ENCODE assay signal across 8 mouse cellular contexts in genomic region chr16:37684634-37685441, GRCm38 (mm10). TPM values are rescaled to one million over a fixed set of nuclear protein-coding genes. Genes with fewer than 3 reads are reported as not detected.
DNase-seq lines count a peak whose midpoint lies in the region; ATAC-seq and TF ChIP-seq lines count a peak whose summit lies in the region.

No protein-coding gene starts in this region.

- no peaks in the 10 kb centered on the region for H3K27me3 ChIP-seq in ES-Bruce4 (ENCODE audit: control insufficient read depth, insufficient read depth, low read length, poor library complexity, severe bottlenecking)
- no peaks in the 10 kb centered on the region for H3K27me3 ChIP-seq in forebrain, embryonic 11.5 days (ENCODE audit: control insufficient read depth, insufficient read depth, low read length)
- H3K27me3 ChIP-seq in heart, postnatal 0 days (ENCODE audit: control insufficient read depth, insufficient read depth, low read length): no peaks in the 10 kb centered on the region

- H3K27ac ChIP-seq in ES-Bruce4 (ENCODE audit: insufficient read depth, low read length): peak overlapping the region; percentile 80; the same call in 1 of the 2 replicates
- peak overlapping the region; percentile 75 for H3K27ac ChIP-seq in forebrain, embryonic 11.5 days (ENCODE audit: low read depth, low read length)
- H3K27ac ChIP-seq in heart, postnatal 0 days (ENCODE audit: low read depth): peak overlapping the region; percentile 82

- H3K4me1 ChIP-seq in ES-Bruce4 (ENCODE audit: control insufficient read depth, insufficient read depth, low read length): peaks cover 4% of the 10 kb centered on the region
- H3K4me1 ChIP-seq in forebrain, embryonic 11.5 days (replicated peaks; ENCODE audit: control insufficient read depth, insufficient read depth, low read length): peaks cover 18% of the 10 kb centered on the region
- H3K4me1 ChIP-seq in heart, postnatal 0 days (ENCODE audit: control insufficient read depth, insufficient read depth): peaks cover 31% of the 10 kb centered on the region

- peak; percentile 70 for TF ChIP-seq CTCF in ES-Bruce4 (IDR thresholded peaks at IDR 0.05; ENCODE audit: low read depth, low read length)
- TF ChIP-seq CTCF in heart, postnatal 0 days (IDR thresholded peaks at IDR 0.05; ENCODE audit: low read depth): peak; percentile 87

- no peak for TF ChIP-seq EP300 in ES-Bruce4 (IDR thresholded peaks at IDR 0.05; ENCODE audit: insufficient read depth, low read depth, low read length)
- TF ChIP-seq EP300 in heart, postnatal 0 days (IDR thresholded peaks at IDR 0.05; ENCODE audit: low read depth): peak; percentile 61

- WGBS in forebrain, embryonic 11.5 days: 2% methylated on average over 25 of the region's 25 CpGs
- WGBS in heart, postnatal 0 days: 2% methylated on average over 25 of the region's 25 CpGs

- H3K36me3 ChIP-seq in ES-Bruce4 (ENCODE audit: control insufficient read depth, insufficient read depth, low read length, poor library complexity, severe bottlenecking): no peaks in the 10 kb centered on the region
- H3K36me3 ChIP-seq in forebrain, embryonic 11.5 days (ENCODE audit: control insufficient read depth, insufficient read depth, low read length): no peaks in the 10 kb centered on the region
- no peaks in the 10 kb centered on the region for H3K36me3 ChIP-seq in heart, postnatal 0 days (replicated peaks; ENCODE audit: control insufficient read depth, insufficient read depth, low read length)

- peak overlapping the region; percentile 66 for H3K9ac ChIP-seq in ES-Bruce4 (ENCODE audit: low read depth, poor library complexity, severe bottlenecking)
- peak overlapping the region; percentile 51 for H3K9ac ChIP-seq in forebrain, embryonic 11.5 days (ENCODE audit: low read length)
- H3K9ac ChIP-seq in heart, postnatal 0 days (replicated peaks; ENCODE audit: low read depth, low read length): peak overlapping the region; percentile 54

- peak overlapping the region; percentile 55 for H3K4me2 ChIP-seq in forebrain, embryonic 11.5 days (ENCODE audit: low read depth, low read length, severe bottlenecking)
- peak overlapping the region; percentile 66 for H3K4me2 ChIP-seq in heart, postnatal 0 days (ENCODE audit: low read depth, low read length)

- peak; percentile 66 for ATAC-seq in forebrain, embryonic 11.5 days (replicated peaks; ENCODE audit: low FRiP score)
- peak; percentile 57 for ATAC-seq in heart, postnatal 0 days (ENCODE audit: insufficient read depth, low read depth)
- ATAC-seq in neutrophil, adult 5-6 weeks (ENCODE audit: extremely low read depth, insufficient number of reproducible peaks, low FRiP score, poor library complexity, severe bottlenecking): peak; percentile 64; the same call in 1 of the 2 replicates

- no peaks in the 10 kb centered on the region for H3K9me3 ChIP-seq in ES-Bruce4 (replicated peaks; ENCODE audit: control insufficient read depth, insufficient read depth, low read length, poor library complexity, severe bottlenecking)
- no peaks in the 10 kb centered on the region for H3K9me3 ChIP-seq in forebrain, embryonic 11.5 days (ENCODE audit: control insufficient read depth, low read length)
- H3K9me3 ChIP-seq in heart, postnatal 0 days (replicated peaks; ENCODE audit: control insufficient read depth, low read length): no peaks in the 10 kb centered on the region

- peak; percentile 56 for DNase-seq in c-Kit-positive CD71-positive TER-119-negative erythroid progenitor cells, embryonic 14.5 days (ENCODE audit: low read depth)
- DNase-seq in forebrain, embryonic 11.5 days (ENCODE audit: low spot score): peak; percentile 93
- peak; percentile 97 for DNase-seq in heart, postnatal 0 days (ENCODE audit: low spot score)
- DNase-seq in kidney, postnatal 4 days: peak; percentile 88 to 91
- peak; percentile 79 to 85 for DNase-seq in lung, adult 18-20 months
- peak; percentile 26 to 28 for DNase-seq in thymus, adult 18-20 months

- H3K4me3 ChIP-seq in ES-Bruce4 (ENCODE audit: low read depth, low read length): peak overlapping the region; percentile 39
- H3K4me3 ChIP-seq in forebrain, embryonic 11.5 days (ENCODE audit: low read depth, low read length): peak overlapping the region; percentile 27
- H3K4me3 ChIP-seq in heart, postnatal 0 days (ENCODE audit: low read depth, low read length): peak overlapping the region; percentile 41

- TF ChIP-seq POLR2A in ES-Bruce4 (IDR thresholded peaks at IDR 0.05; ENCODE audit: insufficient read depth, low read length): no peak

RNA-seq across cellular contexts. Expression of gene Ndufb4, which starts 30.6 kb away (rescaled TPM):
- 79.1 and 93.9 TPM in 2 replicates for polyA plus RNA-seq in ES-Bruce4 (2011; ENCODE audit: insufficient read depth, insufficient read length, low read depth, missing spikeins)
- polyA plus RNA-seq in forebrain, embryonic 11.5 days (2014; fragmentation: Nextera tagmentation; extraction: Ambion mirVana): 50.5 and 63.0 TPM in 2 replicates
- 98.7 and 107 TPM in 2 replicates for total RNA-seq in heart, postnatal 0 days (2014; rRNA removed; ENCODE audit: low replicate concordance)
- 242 and 274 TPM in 2 replicates for polyA plus RNA-seq in heart, postnatal 0 days (2015; fragmentation: Nextera tagmentation; extraction: Ambion mirVana)
- total RNA-seq in neutrophil, adult 5-6 weeks (2017): 15.2 and 20.8 TPM in 2 replicates

Comparison
In these comparisons a context has a peak if more than half of its experiments do, and no peak if none do; other contexts are left out.
1. Peak in every context shown above with its lines: DNase-seq, ATAC-seq, H3K4me3 ChIP-seq and H3K27ac ChIP-seq.
2. DNase-seq: peak in every context shown above with its lines; median percentile 97 in heart, postnatal 0 days; 93 in forebrain, embryonic 11.5 days; 90 in kidney, postnatal 4 days; 82 in lung, adult 18-20 months; 56 in c-Kit-positive CD71-positive TER-119-negative erythroid progenitor cells, embryonic 14.5 days; 27 in thymus, adult 18-20 months.